Mouse (Mus musculus) liver, embryonic 11.5 days (tissue): ENCODE results near the gene Dag1. TPM values are rescaled to one million over a fixed set of nuclear protein-coding genes. Genes with fewer than 3 reads are reported as not detected.

Source experiments
- ATAC-seq: fragments of 200-750 bp; cut with Nextera tagmentation; replicated peaks from 2 replicates; pipeline ENCODE4 v1.8.0; 2017; ENCODE audit warnings: moderate number of reproducible peaks, mild to moderate bottlenecking, moderate TSS enrichment, moderate library complexity; ENCODE audit not compliant: low FRiP score
- DNase-seq: peaks from one replicate; pipeline ENCODE4 v3.0.0-alpha.2; 2017; ENCODE audit warnings: low spot score
- H3K27ac ChIP-seq: fragments of 300-500 bp; sonication (generic); 2 replicates; pipeline ENCODE4 v1.5.1; 2014; ENCODE audit warnings: mild to moderate bottlenecking, low read depth, low read length, control low read depth
- H3K27me3 ChIP-seq: fragments of 300-500 bp; sonication (generic); replicated peaks from 2 replicates; pipeline ENCODE4 v1.6.1; 2014; ENCODE audit warnings: low read length, mixed read lengths; ENCODE audit not compliant: control insufficient read depth, insufficient read depth
- H3K36me3 ChIP-seq: fragments of 300-500 bp; sonication (generic); 2 replicates; pipeline ENCODE4 v1.6.1; 2014; ENCODE audit warnings: mild to moderate bottlenecking, low read length, moderate library complexity, mixed read lengths; ENCODE audit not compliant: control insufficient read depth, insufficient read depth
- H3K4me1 ChIP-seq: fragments of 300-500 bp; sonication (generic); replicated peaks from 2 replicates; pipeline ENCODE4 v1.6.1; 2014; ENCODE audit warnings: low read length, mixed read lengths; ENCODE audit not compliant: control insufficient read depth, insufficient read depth
- H3K4me2 ChIP-seq: fragments of 300-500 bp; sonication (generic); 2 replicates; pipeline ENCODE4 v1.6.1; 2014; ENCODE audit warnings: mild to moderate bottlenecking, control low read depth, moderate library complexity
- H3K4me3 ChIP-seq: fragments of 300-500 bp; sonication (generic); 2 replicates; pipeline ENCODE4 v1.5.1; 2014; ENCODE audit warnings: low read depth, low read length, control low read depth
- H3K9ac ChIP-seq: fragments of 300-500 bp; sonication (generic); 2 replicates; pipeline ENCODE4 v1.6.1; 2014; ENCODE audit warnings: low read depth, low read length, control low read depth
- H3K9me3 ChIP-seq: fragments of 300-500 bp; sonication (generic); 2 replicates; pipeline ENCODE4 v1.6.1; 2016; ENCODE audit warnings: low read length, inconsistent platforms, mixed read lengths; ENCODE audit not compliant: control insufficient read depth
- whole genome bisulfite sequencing: fragments of 180-500 bp; shearing (Covaris S2); extraction: QIAGEN DNeasy Blood & Tissue Kit; methylation state at CpG from one replicate; pipeline ENCODE4 v1.1.7; 2014; 5-methylcytosine and 5-hydroxymethylcytosine counted together
- polyA plus RNA-seq: library from polyadenylated mRNA; unstranded; fragments of >200 nt; fragmentation: Nextera tagmentation; extraction: Ambion mirVana; gene quantifications from 2 replicates; pipeline ENCODE4 v1.2.1, GENCODE M21; 2014

The Dag1 gene
- polyA plus RNA-seq, 1 experiment from 2014 or later, result 41.1 TPM

GRCm38 (mm10) chr9:108225166-108225565 is 38.6 kb downstream of the Dag1 start:
- Histone ChIP-seq H3K4me3 (no peak overlapping the region), H3K9me3 (no peaks in the 10 kb centered on the region)

GRCm38 (mm10) chr9:108223633-108224032 is 40.1 kb downstream of the Dag1 start:
- no peaks in the 10 kb centered on the region for H3K9me3 ChIP-seq
- no peaks in the 10 kb centered on the region for H3K36me3 ChIP-seq
- H3K27me3 ChIP-seq, result no peaks in the 10 kb centered on the region
- no peak for ATAC-seq
- WGBS, result 100% methylated on average over 1 of the region's 1 CpGs
- no peak overlapping the region for H3K4me2 ChIP-seq
- H3K4me1 ChIP-seq, result no peaks in the 10 kb centered on the region
- H3K27ac ChIP-seq, result no peak overlapping the region
- H3K9ac ChIP-seq, result no peak overlapping the region
- no peak overlapping the region for H3K4me3 ChIP-seq
- DNase-seq, result no peak

More at GRCm38 (mm10) chr9:108225166-108225565, 38.6 kb downstream of the Dag1 start:
- Histone ChIP-seq H3K27me3 (no peaks in the 10 kb centered on the region), H3K36me3 (no peaks in the 10 kb centered on the region), H3K27ac (no peak overlapping the region), H3K4me2 (no peak overlapping the region), H3K9ac (no peak overlapping the region), H3K4me1 (no peaks in the 10 kb centered on the region)
- WGBS, result 69% methylated on average over 2 of the region's 2 CpGs
- no peak for DNase-seq
- ATAC-seq, result no peak

- H3K4me1 ChIP-seq, result no peaks in the 10 kb centered on the region
- no peak for ATAC-seq
Measured at GRCm38 (mm10) chr9:108221566-108221965, 42.2 kb downstream of the Dag1 start.

GRCm38 (mm10) chr9:108220380-108220774 is 43.4 kb downstream of the Dag1 start:
- H3K4me3 ChIP-seq, result no peak overlapping the region
- H3K9me3 ChIP-seq, result no peaks in the 10 kb centered on the region
- H3K27ac ChIP-seq, result no peak overlapping the region
- no peaks in the 10 kb centered on the region for H3K27me3 ChIP-seq
- no peaks in the 10 kb centered on the region for H3K4me1 ChIP-seq
- no peak for ATAC-seq
- no peak overlapping the region for H3K4me2 ChIP-seq
- no peak for DNase-seq
- WGBS, result 84% methylated on average over 1 of the region's 1 CpGs
- no peak overlapping the region for H3K9ac ChIP-seq
- H3K36me3 ChIP-seq, result no peaks in the 10 kb centered on the region; the same call in none of the 2 replicates

More at GRCm38 (mm10) chr9:108221566-108221965, 42.2 kb downstream of the Dag1 start:
- Histone ChIP-seq H3K4me2 (no peak overlapping the region), H3K36me3 (no peaks in the 10 kb centered on the region; the same call in 1 of the 2 replicates), H3K27me3 (no peaks in the 10 kb centered on the region), H3K4me3 (no peak overlapping the region), H3K9me3 (no peaks in the 10 kb centered on the region), H3K27ac (no peak overlapping the region), H3K9ac (no peak overlapping the region)
- 86% methylated on average over 3 of the region's 3 CpGs for WGBS
- DNase-seq, result no peak

DNA sequence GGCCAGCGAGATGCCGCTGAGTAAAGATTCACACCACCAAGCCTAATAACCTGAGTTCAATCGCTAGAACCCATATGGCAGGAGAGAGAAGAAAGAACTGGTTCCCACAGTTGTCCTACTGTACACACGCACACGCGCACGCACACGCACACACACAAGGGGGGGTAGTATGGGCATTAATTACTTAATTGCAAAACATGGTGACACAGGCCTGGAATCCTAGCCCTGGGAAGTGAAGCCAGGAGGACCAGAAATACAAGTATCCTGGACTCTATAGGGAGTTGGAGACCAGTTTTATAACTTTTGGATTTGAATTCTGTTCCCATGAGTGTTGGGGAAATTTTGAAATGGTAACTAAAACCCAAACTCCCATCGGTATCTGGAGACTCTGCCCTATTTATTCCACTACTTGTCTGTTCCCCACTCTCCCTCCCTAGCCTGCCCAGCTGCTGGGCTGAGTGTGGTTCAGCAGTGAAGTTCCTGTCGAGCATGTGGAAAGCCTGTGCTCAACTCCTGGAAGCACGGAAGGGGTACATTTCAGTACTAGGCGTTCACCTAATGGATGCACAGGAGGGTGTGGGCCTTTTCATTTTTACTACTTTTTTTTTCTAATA is 43.9 kb downstream of the Dag1 start:
- Histone ChIP-seq H3K9me3 (no peaks in the 10 kb centered on the region), H3K27ac (no peak overlapping the region), H3K36me3 (no peaks in the 10 kb centered on the region; the same call in none of the 2 replicates), H3K4me2 (no peak overlapping the region), H3K4me1 (no peaks in the 10 kb centered on the region), H3K9ac (no peak overlapping the region), H3K27me3 (no peaks in the 10 kb centered on the region), H3K4me3 (no peak overlapping the region)
- ATAC-seq, result no peak
- WGBS, result 88% methylated on average over 12 of the region's 12 CpGs
- DNase-seq, result no peak

DNA sequence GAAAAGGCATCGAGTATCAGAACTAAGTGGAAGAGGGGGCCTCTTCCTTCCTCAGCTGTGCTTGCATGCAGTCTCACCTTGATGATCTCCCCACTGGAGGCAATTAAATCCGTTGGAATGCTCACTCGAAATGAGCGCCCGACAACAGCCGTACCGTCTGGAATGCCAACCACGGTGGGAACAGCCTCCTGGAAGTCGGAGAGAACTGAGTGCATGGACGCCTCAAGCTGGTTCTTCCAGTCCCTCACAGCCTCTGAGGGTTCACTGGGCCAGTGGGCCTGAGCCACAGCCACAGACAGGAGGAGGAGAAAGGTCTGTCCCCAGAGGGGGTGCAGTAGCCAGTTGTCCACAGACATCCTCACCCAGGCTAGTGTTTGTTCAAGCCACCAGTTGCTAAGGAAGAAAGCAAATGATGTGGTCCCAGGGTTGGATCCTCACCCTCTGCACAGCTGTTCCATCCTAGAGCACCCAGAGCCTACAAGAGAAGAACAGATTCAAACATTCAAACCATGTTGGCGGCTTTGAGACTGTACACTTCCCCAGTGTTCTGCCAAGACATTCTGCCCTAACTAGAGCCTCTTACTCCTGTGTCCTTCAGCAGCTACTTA is 45.7 kb downstream of the Dag1 start:
- Histone ChIP-seq H3K4me1 (no peaks in the 10 kb centered on the region), H3K4me2 (no peak overlapping the region), H3K27me3 (no peaks in the 10 kb centered on the region), H3K9me3 (no peaks in the 10 kb centered on the region), H3K36me3 (no peaks in the 10 kb centered on the region; the same call in none of the 2 replicates), H3K9ac (no peak overlapping the region), H3K27ac (no peak overlapping the region), H3K4me3 (no peak overlapping the region)
- ATAC-seq (no peak), DNase-seq (no peak)
- WGBS, result 80% methylated on average over 11 of the region's 11 CpGs

GRCm38 (mm10) chr9:108217406-108217805 is 46.4 kb downstream of the Dag1 start:
- Histone ChIP-seq H3K4me2 (no peak overlapping the region), H3K27me3 (no peaks in the 10 kb centered on the region), H3K4me1 (no peaks in the 10 kb centered on the region), H3K27ac (no peak overlapping the region), H3K9ac (no peak overlapping the region), H3K9me3 (no peaks in the 10 kb centered on the region), H3K36me3 (no peaks in the 10 kb centered on the region; the same call in none of the 2 replicates), H3K4me3 (no peak overlapping the region)
- ATAC-seq (no peak), DNase-seq (no peak)
- 83% methylated on average over 3 of the region's 3 CpGs for WGBS

DNA sequence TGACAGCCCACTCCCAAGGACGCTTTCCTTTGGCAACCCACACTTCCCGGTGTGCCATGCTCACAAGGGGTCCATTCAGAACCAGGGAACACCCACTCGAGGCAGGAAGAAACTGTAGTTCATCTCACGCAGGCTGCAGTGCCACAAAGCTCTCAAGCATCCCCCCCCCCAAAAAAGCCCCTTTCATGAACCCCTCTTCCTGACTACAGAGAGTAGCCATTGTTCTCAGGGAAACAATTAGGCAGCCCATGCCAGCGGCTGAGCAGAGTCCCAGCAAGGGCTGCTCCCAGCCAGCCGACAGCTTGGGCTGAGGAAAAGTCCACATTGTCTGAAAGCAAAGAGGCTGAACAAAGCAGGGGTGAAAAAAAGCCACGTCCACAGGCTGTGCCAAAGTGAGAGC is 50.7 kb downstream of the Dag1 start:
- no peak for ATAC-seq
- no peak for DNase-seq
- no peak overlapping the region for H3K9ac ChIP-seq
- no peaks in the 10 kb centered on the region for H3K9me3 ChIP-seq
- H3K4me1 ChIP-seq, result no peaks in the 10 kb centered on the region
- 74% methylated on average over 7 of the region's 7 CpGs for WGBS
- no peak overlapping the region for H3K4me2 ChIP-seq
- H3K27ac ChIP-seq, result no peak overlapping the region
- no peaks in the 10 kb centered on the region for H3K27me3 ChIP-seq
- H3K36me3 ChIP-seq, result peaks cover 12% of the 10 kb centered on the region
- no peak overlapping the region for H3K4me3 ChIP-seq

GRCm38 (mm10) chr9:108212426-108212825 is 51.3 kb downstream of the Dag1 start:
- DNase-seq, result no peak
- no peak overlapping the region for H3K4me2 ChIP-seq
- H3K9me3 ChIP-seq, result no peaks in the 10 kb centered on the region
- no peak overlapping the region for H3K4me3 ChIP-seq
- no peak overlapping the region for H3K9ac ChIP-seq
- ATAC-seq, result no peak
- no peaks in the 10 kb centered on the region for H3K4me1 ChIP-seq
- H3K27ac ChIP-seq, result no peak overlapping the region
- H3K36me3 ChIP-seq, result peaks cover 17% of the 10 kb centered on the region
- 73% methylated on average over 2 of the region's 2 CpGs for WGBS
- no peaks in the 10 kb centered on the region for H3K27me3 ChIP-seq
